Comparison of ENCODE assay signal across 8 mouse cellular contexts in the genomic region with DNA sequence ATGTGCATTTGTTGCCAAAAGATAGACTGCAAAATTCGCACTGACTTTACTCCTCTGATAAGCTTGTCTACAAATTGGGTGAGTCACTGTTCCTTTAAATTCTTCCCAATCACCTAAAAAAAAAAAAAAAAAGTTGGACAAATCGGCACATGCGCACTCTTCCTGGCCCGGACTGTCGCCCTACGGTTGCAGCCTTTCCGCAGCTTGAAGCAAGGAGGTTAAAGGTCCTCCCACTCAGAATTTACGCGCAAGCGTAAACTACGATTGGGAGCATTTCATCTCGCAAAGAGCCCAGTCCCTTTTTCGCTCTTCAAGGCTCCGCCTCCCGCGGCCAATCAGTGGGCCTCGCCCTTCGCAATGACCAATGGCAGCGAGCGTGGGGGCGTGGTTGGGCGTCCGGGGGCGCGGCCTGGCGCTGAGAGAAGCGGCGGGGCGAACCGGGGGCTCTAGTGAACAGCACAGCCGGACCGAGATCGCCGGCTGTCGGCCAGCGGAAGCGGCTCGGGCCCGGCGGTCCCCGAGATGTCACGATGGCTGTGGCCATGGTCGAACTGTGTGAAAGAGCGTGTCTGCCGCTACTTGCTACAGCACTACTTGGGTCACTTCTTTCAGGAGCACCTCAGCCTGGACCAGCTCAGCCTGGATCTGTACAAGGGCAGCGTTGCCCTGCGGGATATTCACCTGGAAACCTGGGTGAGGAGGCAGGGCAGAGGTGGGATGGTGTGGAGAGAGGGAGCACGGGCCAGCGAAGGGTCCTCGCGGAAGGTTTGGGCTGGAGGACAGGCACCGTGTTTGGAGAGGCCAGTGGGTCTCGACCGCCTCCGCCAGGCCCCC. TPM values are rescaled to one million over a fixed set of nuclear protein-coding genes. Genes with fewer than 3 reads are reported as not detected.
DNase-seq lines count a peak whose midpoint lies in the region; ATAC-seq and TF ChIP-seq lines count a peak whose summit lies in the region.

Gene Atg2a, plus strand, starts transcription at position 395 of the 834 bp plus-strand sequence.

- H3K27ac ChIP-seq in hindbrain, embryonic 10.5 days: peak within 1 kb of the TSS; percentile 89
- peak within 1 kb of the TSS; percentile 88 for H3K27ac ChIP-seq in lung, postnatal 0 days (ENCODE audit: low read length)

- peaks cover 24% of the 10 kb centered on the region for H3K4me1 ChIP-seq in hindbrain, embryonic 10.5 days (replicated peaks)
- H3K4me1 ChIP-seq in lung, postnatal 0 days (ENCODE audit: insufficient read depth, low read depth, low read length): peaks cover 4% of the 10 kb centered on the region; the same call in 1 of the 2 replicates

- TF ChIP-seq CTCF in lung, postnatal 0 days (IDR thresholded peaks at IDR 0.05): peak; percentile 42

- H3K9me3 ChIP-seq in hindbrain, embryonic 10.5 days: no peaks in the 10 kb centered on the region
- H3K9me3 ChIP-seq in lung, postnatal 0 days (ENCODE audit: low read length): no peaks in the 10 kb centered on the region

- peaks cover 26% of the 10 kb centered on the region for H3K36me3 ChIP-seq in hindbrain, embryonic 10.5 days
- H3K36me3 ChIP-seq in lung, postnatal 0 days (ENCODE audit: insufficient read depth, low read length): 0 out of 2 replicates have a peak, but pooled peaks cover 7% of the 10 kb centered on the region

- peak within 1 kb of the TSS; percentile 91 for H3K4me3 ChIP-seq in hindbrain, embryonic 10.5 days
- peak within 1 kb of the TSS; percentile 85 for H3K4me3 ChIP-seq in lung, postnatal 0 days (ENCODE audit: low read depth, low read length)

- peak; percentile 99 for DNase-seq in MN1 (ENCODE audit: low spot score)
- peak; percentile 99 for DNase-seq in cerebellum, adult 9-10 months
- peak; percentile 98 for DNase-seq in hindbrain, embryonic 10.5 days (ENCODE audit: low spot score)
- peak; percentile 99 for DNase-seq in layer of hippocampus, adult 9-11 months
- peak; percentile 100 for DNase-seq in lung, postnatal 0 days (ENCODE audit: low spot score)
- peak; percentile 96 for DNase-seq in ovary, postnatal 14 days (ENCODE audit: low spot score)
- DNase-seq in thymus, postnatal 14 days: peak; percentile 99

- TF ChIP-seq EP300 in lung, postnatal 0 days (IDR thresholded peaks at IDR 0.05): no peak

- H3K9ac ChIP-seq in lung, postnatal 0 days (replicated peaks; ENCODE audit: low read depth): peak within 1 kb of the TSS; percentile 89

- H3K27me3 ChIP-seq in hindbrain, embryonic 10.5 days (ENCODE audit: insufficient read depth, poor library complexity, severe bottlenecking): no peaks in the 10 kb centered on the region
- H3K27me3 ChIP-seq in lung, postnatal 0 days (replicated peaks; ENCODE audit: insufficient read depth, low read length): no peaks in the 10 kb centered on the region

- peak within 1 kb of the TSS; percentile 91 for H3K4me2 ChIP-seq in lung, postnatal 0 days (replicated peaks; ENCODE audit: low read depth, low read length)

- WGBS in hindbrain, embryonic 10.5 days: under 1% methylated on average over 55 of the region's 55 CpGs
- WGBS in lung, postnatal 0 days: under 1% methylated on average over 53 of the region's 55 CpGs

- ATAC-seq in frontal cortex, adult (ENCODE audit: low TSS enrichment): peak; percentile 88
- ATAC-seq in lung, postnatal 0 days: peak; percentile 95

RNA-seq across cellular contexts. Expression of gene Atg2a, which starts in this region (rescaled TPM):
- 10.3 and 14.9 TPM in 2 replicates for polyA plus RNA-seq in hindbrain, embryonic 10.5 days (2016; fragmentation: Nextera tagmentation; extraction: Ambion mirVana)
- polyA plus RNA-seq in lung, postnatal 0 days (2015; fragmentation: Nextera tagmentation; extraction: Ambion mirVana): 5.1 and 5.9 TPM in 2 replicates

Comparison
In these comparisons a context has a peak if more than half of its experiments do, and no peak if none do; other contexts are left out.
1. Peak in every context shown above with its lines: DNase-seq, ATAC-seq, H3K4me3 ChIP-seq and H3K27ac ChIP-seq.